Mouse (Mus musculus) urinary bladder, postnatal 14 days (tissue): ENCODE measurements around the gene Invs.
"Not testable (repeated sequence)": the region's sequence is repeated elsewhere in the genome, so short reads cannot be mapped to it uniquely, and the experiment has no call there.

Experiments used
- DNase-seq: peaks from one replicate; pipeline ENCODE4 v3.0.0; 2021; ENCODE audit warnings: low spot score

Invs gene

GRCm38 (mm10) chr4:48328042-48328441, 48.5 kb downstream of the Invs start:
- DNase-seq = no peak

GRCm38 (mm10) chr4:48332453-48333051, 53.0 kb downstream of the Invs start:
- DNase-seq = peak; percentile 24

- DNase-seq = no peak
Measured at GRCm38 (mm10) chr4:48334927-48335763, 55.6 kb downstream of the Invs start.

GRCm38 (mm10) chr4:48342705-48343104, 63.1 kb downstream of the Invs start:
- DNase-seq = no peak

GRCm38 (mm10) chr4:48362367-48362766, 82.8 kb downstream of the Invs start:
- no peak for DNase-seq

GRCm38 (mm10) chr4:48371037-48371436, 91.5 kb downstream of the Invs start:
- DNase-seq = no peak

GRCm38 (mm10) chr4:48380940-48381339, 101.4 kb downstream of the Invs start:
- peak; percentile 85 for DNase-seq

GRCm38 (mm10) chr4:48382506-48382905, 102.9 kb downstream of the Invs start:
- DNase-seq = no peak

GRCm38 (mm10) chr4:48396949-48397348, 117.4 kb downstream of the Invs start:
- no peak for DNase-seq

- DNase-seq = no peak
Measured at GRCm38 (mm10) chr4:48403066-48403640, 123.6 kb downstream of the Invs start.

GRCm38 (mm10) chr4:48405724-48406491, 126.3 kb downstream of the Invs start:
- not testable (repeated sequence) for DNase-seq

- DNase-seq = peak; percentile 52
Measured at GRCm38 (mm10) chr4:48407350-48408039, 127.9 kb downstream of the Invs start.

GRCm38 (mm10) chr4:48413473-48413872, 133.9 kb downstream of the Invs start:
- DNase-seq = no peak

GRCm38 (mm10) chr4:48415838-48416335, 136.3 kb downstream of the Invs start:
- no peak for DNase-seq

- DNase-seq = no peak
Measured at GRCm38 (mm10) chr4:48418831-48419468, 139.4 kb downstream of the Invs start.

GRCm38 (mm10) chr4:48422633-48423032, 143.1 kb downstream of the Invs start:
- DNase-seq = no peak

GRCm38 (mm10) chr4:48423738-48424137, 144.2 kb downstream of the Invs start:
- DNase-seq = no peak

- DNase-seq = no peak
Measured at GRCm38 (mm10) chr4:48427413-48427812, 147.9 kb downstream of the Invs start.

- no peak for DNase-seq
Measured at GRCm38 (mm10) chr4:48428054-48428453, 148.5 kb downstream of the Invs start.

GRCm38 (mm10) chr4:48454106-48454773, 174.7 kb downstream of the Invs start:
- no peak for DNase-seq
